Mouse (Mus musculus): Measurements from ENCODE around the gene Mecom.

The Mecom gene

GRCm38 (mm10) chr3:30138588-30138987, 409.2 kb downstream of the Mecom start:
- no peak for DNase-seq

GRCm38 (mm10) chr3:30135857-30136256, 412.0 kb downstream of the Mecom start:
- DNase-seq, result no peak

- DNase-seq, result no peak
Observed at GRCm38 (mm10) chr3:30135119-30135518, 412.7 kb downstream of the Mecom start.

- no peak for DNase-seq
Observed at GRCm38 (mm10) chr3:30132981-30133380, 414.8 kb downstream of the Mecom start.

- DNase-seq, result no peak
Observed at GRCm38 (mm10) chr3:30132370-30132769, 415.4 kb downstream of the Mecom start.

- DNase-seq, result no peak
Observed at GRCm38 (mm10) chr3:30130495-30130894, 417.3 kb downstream of the Mecom start.

GRCm38 (mm10) chr3:30122618-30123017, 425.2 kb downstream of the Mecom start:
- no peak for DNase-seq

GRCm38 (mm10) chr3:30120790-30121512, 426.9 kb downstream of the Mecom start:
- DNase-seq, result no peak

GRCm38 (mm10) chr3:30118594-30119297, 429.1 kb downstream of the Mecom start:
- DNase-seq, result no peak

GRCm38 (mm10) chr3:30113249-30113770, 434.5 kb downstream of the Mecom start:
- DNase-seq, result no peak

- no peak for DNase-seq
Observed at GRCm38 (mm10) chr3:30107945-30108670, 439.7 kb downstream of the Mecom start.

- DNase-seq, result no peak
Observed at GRCm38 (mm10) chr3:30106481-30106880, 441.3 kb downstream of the Mecom start.

- no peak for DNase-seq
Observed at GRCm38 (mm10) chr3:30105859-30106258, 441.9 kb downstream of the Mecom start.

- no peak for DNase-seq
Observed at GRCm38 (mm10) chr3:30105194-30105823, 442.5 kb downstream of the Mecom start.

GRCm38 (mm10) chr3:30104515-30105098, 443.2 kb downstream of the Mecom start:
- no peak for DNase-seq

GRCm38 (mm10) chr3:30101146-30101545, 446.7 kb downstream of the Mecom start:
- no peak for DNase-seq

GRCm38 (mm10) chr3:30097713-30098112, 450.1 kb downstream of the Mecom start:
- DNase-seq, result no peak

- DNase-seq, result no peak
Observed at GRCm38 (mm10) chr3:30097129-30097528, 450.7 kb downstream of the Mecom start.

- no peak for DNase-seq
Observed at GRCm38 (mm10) chr3:30093005-30093404, 454.8 kb downstream of the Mecom start.

- DNase-seq, result no peak
Observed at GRCm38 (mm10) chr3:30092481-30092880, 455.3 kb downstream of the Mecom start.

- no peak for DNase-seq
Observed at GRCm38 (mm10) chr3:30091860-30092259, 455.9 kb downstream of the Mecom start.

- DNase-seq, result no peak
Observed at GRCm38 (mm10) chr3:30091401-30091800, 456.4 kb downstream of the Mecom start.

GRCm38 (mm10) chr3:30086139-30086538, 461.7 kb downstream of the Mecom start:
- DNase-seq, result no peak
